Mouse (Mus musculus): Measurements from ENCODE around the gene Crebbp. TPM values are rescaled to one million over a fixed set of nuclear protein-coding genes. Genes with fewer than 3 reads are reported as not detected.

Gene Crebbp
- polyA plus RNA-seq, 1 experiment, result 42.0 TPM

- DNase-seq (ENCODE audit: low read depth), result no peak
Measured at GRCm38 (mm10) chr16:4036807-4037206, 177.0 kb downstream of the Crebbp start, which contains the start of gene Dnase1. Dnase1 (plus strand) TSS chr16:4036942.

DNA sequence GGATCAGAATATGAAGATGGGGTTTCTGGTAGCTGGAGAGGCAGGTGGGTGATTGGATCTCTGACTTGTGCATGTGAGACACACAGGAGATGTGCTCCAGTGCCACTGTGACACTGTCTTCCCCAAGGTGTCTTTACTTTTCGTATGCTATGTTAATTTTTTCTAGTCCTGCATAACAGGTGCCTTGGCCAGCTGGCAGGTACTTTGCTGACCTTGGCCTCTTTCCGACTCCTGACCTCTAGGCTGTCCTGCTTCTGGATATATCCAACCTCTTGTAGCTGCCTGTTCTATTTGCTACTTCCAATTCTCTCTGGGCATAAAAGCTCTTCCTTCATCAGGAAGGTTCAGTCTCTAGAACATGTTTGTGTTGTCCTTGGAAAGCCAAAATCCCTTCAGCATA lies 178.2 kb downstream of the Crebbp start:
- no peak for TF ChIP-seq CTCF (IDR thresholded peaks at IDR 0.05; ENCODE audit: borderline replicate concordance, extremely low read depth, insufficient read depth, insufficient read length)
- TF ChIP-seq POLR2A (IDR thresholded peaks at IDR 0.05; ENCODE audit: borderline replicate concordance, extremely low read depth, insufficient read depth, insufficient read length, poor library complexity, severe bottlenecking), result no peak
- DNase-seq (ENCODE audit: low read depth), result no peak

More at GRCm38 (mm10) chr16:4036807-4037206, 177.0 kb downstream of the Crebbp start, which contains the start of gene Dnase1:
- no peak for TF ChIP-seq POLR2A (IDR thresholded peaks at IDR 0.05; ENCODE audit: borderline replicate concordance, extremely low read depth, insufficient read depth, insufficient read length, poor library complexity, severe bottlenecking)
- no peak for TF ChIP-seq CTCF (IDR thresholded peaks at IDR 0.05; ENCODE audit: borderline replicate concordance, extremely low read depth, insufficient read depth, insufficient read length)

GRCm38 (mm10) chr16:4034476-4034875 lies 179.3 kb downstream of the Crebbp start:
- TF ChIP-seq CTCF (IDR thresholded peaks at IDR 0.05; ENCODE audit: borderline replicate concordance, extremely low read depth, insufficient read depth, insufficient read length) (no peak), POLR2A (IDR thresholded peaks at IDR 0.05; ENCODE audit: borderline replicate concordance, extremely low read depth, insufficient read depth, insufficient read length, poor library complexity, severe bottlenecking) (no peak)
- DNase-seq (ENCODE audit: low read depth), result no peak

DNA sequence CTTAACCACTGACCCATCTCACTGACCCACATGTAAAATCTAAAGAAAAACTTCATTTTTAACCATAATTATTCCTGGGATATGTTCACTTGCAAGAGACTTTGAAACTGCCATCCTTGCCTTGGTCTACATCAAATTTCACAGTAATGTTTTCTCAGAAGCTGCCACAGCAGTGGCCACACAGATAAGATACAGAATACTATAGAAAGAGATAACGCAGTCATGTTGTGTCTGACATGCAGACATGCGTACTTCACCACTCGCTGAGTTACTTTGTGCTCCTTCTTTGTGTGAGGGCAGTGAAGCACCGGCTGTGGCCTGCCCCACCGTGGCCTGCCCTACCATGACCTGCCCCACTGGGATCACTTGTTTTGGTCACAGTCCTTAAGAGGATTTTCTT lies 179.8 kb downstream of the Crebbp start:
- TF ChIP-seq CTCF (IDR thresholded peaks at IDR 0.05; ENCODE audit: borderline replicate concordance, extremely low read depth, insufficient read depth, insufficient read length) (no peak), POLR2A (IDR thresholded peaks at IDR 0.05; ENCODE audit: borderline replicate concordance, extremely low read depth, insufficient read depth, insufficient read length, poor library complexity, severe bottlenecking) (no peak)
- no peak for DNase-seq (ENCODE audit: low read depth)

GRCm38 (mm10) chr16:4032341-4032748 lies 181.5 kb downstream of the Crebbp start:
- DNase-seq (ENCODE audit: low read depth), result no peak
- no peak for TF ChIP-seq POLR2A (IDR thresholded peaks at IDR 0.05; ENCODE audit: borderline replicate concordance, extremely low read depth, insufficient read depth, insufficient read length, poor library complexity, severe bottlenecking)
- TF ChIP-seq CTCF (IDR thresholded peaks at IDR 0.05; ENCODE audit: borderline replicate concordance, extremely low read depth, insufficient read depth, insufficient read length), result no peak

- no peak for TF ChIP-seq CTCF (IDR thresholded peaks at IDR 0.05; ENCODE audit: borderline replicate concordance, extremely low read depth, insufficient read depth, insufficient read length)
- no peak for TF ChIP-seq POLR2A (IDR thresholded peaks at IDR 0.05; ENCODE audit: borderline replicate concordance, extremely low read depth, insufficient read depth, insufficient read length, poor library complexity, severe bottlenecking)
- no peak for DNase-seq (ENCODE audit: low read depth)
Measured at GRCm38 (mm10) chr16:4031441-4032274, 182.1 kb downstream of the Crebbp start.

Other genes with a start within 250 kb of the Crebbp start
- gene Nlrc3, start 237.4 kb downstream of the Crebbp start, polyA plus RNA-seq (2012; rRNA removed), result 2.4 and 2.5 TPM in 2 replicates
- gene Slx4, start 210.2 kb downstream of the Crebbp start, polyA plus RNA-seq (2012; rRNA removed), result 56.4 and 61.7 TPM in 2 replicates
- 0.03 and 0.07 TPM in 2 replicates for gene Dnase1, start 177.1 kb downstream of the Crebbp start, polyA plus RNA-seq (2012; rRNA removed)
- 55.1 and 65.9 TPM in 2 replicates for gene Trap1, start 136.2 kb downstream of the Crebbp start, polyA plus RNA-seq (2012; rRNA removed)
- 6.0 and 8.6 TPM in 2 replicates for gene Adcy9, start 206.5 kb upstream of the Crebbp start, polyA plus RNA-seq (2012; rRNA removed)